Mouse (Mus musculus) stomach, embryonic 16.5 days (tissue): ENCODE measurements at regions not wholly inside any gene's neighbourhood (a gene's known extent, or its start where the extent isn't known, plus 50 kb on each side); places are given as distances from the start of the nearest gene placed in this dataset.

Source experiments
- ATAC-seq: fragments of 200-750 bp; cut with Nextera tagmentation; 2 replicates; pipeline ENCODE4 v1.8.0; 2017; ENCODE audit warnings: moderate number of reproducible peaks, moderate TSS enrichment; ENCODE audit not compliant: insufficient read depth, low FRiP score
- H3K27ac ChIP-seq: fragments of 300-500 bp; sonication (generic); 2 replicates; pipeline ENCODE4 v1.5.1; 2014; ENCODE audit warnings: low read length
- H3K27me3 ChIP-seq: fragments of 300-500 bp; sonication (generic); 2 replicates; pipeline ENCODE4 v1.6.1; 2014; ENCODE audit warnings: low read length, control low read depth, mixed read lengths; ENCODE audit not compliant: control insufficient read depth, insufficient read depth
- H3K36me3 ChIP-seq: fragments of 300-500 bp; sonication (generic); 2 replicates; pipeline ENCODE4 v1.6.1; 2014; ENCODE audit warnings: low read length; ENCODE audit not compliant: control insufficient read depth, insufficient read depth
- H3K4me1 ChIP-seq: fragments of 300-500 bp; sonication (generic); 2 replicates; pipeline ENCODE4 v1.6.1; 2014; ENCODE audit warnings: low read length, control low read depth, mixed read lengths; ENCODE audit not compliant: control insufficient read depth, insufficient read depth
- H3K4me2 ChIP-seq: fragments of 300-500 bp; sonication (generic); 2 replicates; pipeline ENCODE4 v1.6.1; 2014; ENCODE audit warnings: low read depth, low read length, mixed read lengths
- H3K4me3 ChIP-seq: fragments of 300-500 bp; sonication (generic); replicated peaks from 2 replicates; pipeline ENCODE4 v1.5.1; 2014; ENCODE audit warnings: mild to moderate bottlenecking, low read length
- H3K9ac ChIP-seq: fragments of 300-500 bp; sonication (generic); 2 replicates; pipeline ENCODE4 v1.6.1; 2014; ENCODE audit warnings: low read length
- H3K9me3 ChIP-seq: fragments of 300-500 bp; sonication (generic); replicated peaks from 2 replicates; pipeline ENCODE4 v1.6.1; 2016; ENCODE audit warnings: low read length, control low read depth; ENCODE audit not compliant: control insufficient read depth
- WGBS: fragments of 180-500 bp; shearing (Covaris S2); extraction: QIAGEN DNeasy Blood & Tissue Kit; methylation state at CpG from one replicate; pipeline ENCODE4 v1.1.7; 2014; 5-methylcytosine and 5-hydroxymethylcytosine counted together

GRCm38 (mm10) chr1:90268131-90268691 is 64.4 kb downstream of the Ackr3 start:
- no peaks in the 10 kb centered on the region for H3K36me3 ChIP-seq
- no peaks in the 10 kb centered on the region for H3K9me3 ChIP-seq
- H3K4me3 ChIP-seq: no peak overlapping the region
- H3K4me2 ChIP-seq: no peak overlapping the region
- no peak overlapping the region for H3K27ac ChIP-seq
- H3K9ac ChIP-seq: no peak overlapping the region
- H3K4me1 ChIP-seq: no peaks in the 10 kb centered on the region
- H3K27me3 ChIP-seq: no peaks in the 10 kb centered on the region
- ATAC-seq: no peak
- WGBS: 51% methylated on average over 17 of the region's 17 CpGs

GRCm38 (mm10) chr1:90268951-90269350 is 65.2 kb downstream of the Ackr3 start:
- no peak overlapping the region for H3K4me3 ChIP-seq
- no peak for ATAC-seq
- H3K27me3 ChIP-seq: no peaks in the 10 kb centered on the region
- no peaks in the 10 kb centered on the region for H3K36me3 ChIP-seq
- 66% methylated on average over 7 of the region's 7 CpGs for WGBS
- H3K27ac ChIP-seq: no peak overlapping the region
- no peak overlapping the region for H3K9ac ChIP-seq
- no peaks in the 10 kb centered on the region for H3K9me3 ChIP-seq
- no peak overlapping the region for H3K4me2 ChIP-seq
- no peaks in the 10 kb centered on the region for H3K4me1 ChIP-seq

- Histone ChIP-seq H3K27me3 (no peaks in the 10 kb centered on the region), H3K27ac (no peak overlapping the region), H3K4me1 (no peaks in the 10 kb centered on the region), H3K36me3 (no peaks in the 10 kb centered on the region), H3K9ac (no peak overlapping the region), H3K9me3 (no peaks in the 10 kb centered on the region), H3K4me2 (no peak overlapping the region), H3K4me3 (no peak overlapping the region)
- 29% methylated on average over 1 of the region's 1 CpGs for WGBS
- no peak for ATAC-seq
These were observed 66.1 kb downstream of the Ackr3 start for GRCm38 (mm10) chr1:90269836-90270235.

GRCm38 (mm10) chr1:90271326-90271725 is 67.5 kb downstream of the Ackr3 start:
- no peak overlapping the region for H3K27ac ChIP-seq
- no peak overlapping the region for H3K4me3 ChIP-seq
- WGBS: 81% methylated on average over 3 of the region's 3 CpGs
- H3K9me3 ChIP-seq: no peaks in the 10 kb centered on the region
- H3K27me3 ChIP-seq: no peaks in the 10 kb centered on the region
- no peak overlapping the region for H3K9ac ChIP-seq
- no peaks in the 10 kb centered on the region for H3K4me1 ChIP-seq
- H3K4me2 ChIP-seq: no peak overlapping the region
- no peaks in the 10 kb centered on the region for H3K36me3 ChIP-seq
- no peak for ATAC-seq

GRCm38 (mm10) chr1:90272411-90272810 is 68.6 kb downstream of the Ackr3 start:
- no peaks in the 10 kb centered on the region for H3K36me3 ChIP-seq
- H3K4me2 ChIP-seq: no peak overlapping the region
- H3K27ac ChIP-seq: no peak overlapping the region
- 95% methylated on average over 5 of the region's 5 CpGs for WGBS
- no peaks in the 10 kb centered on the region for H3K27me3 ChIP-seq
- no peak for ATAC-seq
- H3K4me1 ChIP-seq: no peaks in the 10 kb centered on the region
- H3K9ac ChIP-seq: no peak overlapping the region
- H3K9me3 ChIP-seq: no peaks in the 10 kb centered on the region
- no peak overlapping the region for H3K4me3 ChIP-seq

GRCm38 (mm10) chr1:90272830-90273628 is 69.2 kb downstream of the Ackr3 start:
- no peaks in the 10 kb centered on the region for H3K4me1 ChIP-seq
- 74% methylated on average over 19 of the region's 19 CpGs for WGBS
- no peak overlapping the region for H3K4me3 ChIP-seq
- no peak overlapping the region for H3K9ac ChIP-seq
- H3K4me2 ChIP-seq: no peak overlapping the region
- no peaks in the 10 kb centered on the region for H3K9me3 ChIP-seq
- no peaks in the 10 kb centered on the region for H3K27me3 ChIP-seq
- no peak for ATAC-seq
- H3K27ac ChIP-seq: no peak overlapping the region
- H3K36me3 ChIP-seq: no peaks in the 10 kb centered on the region

GRCm38 (mm10) chr1:90273629-90273928 is 69.8 kb downstream of the Ackr3 start:
- Histone ChIP-seq H3K36me3 (no peaks in the 10 kb centered on the region), H3K4me1 (no peaks in the 10 kb centered on the region)
- ATAC-seq: no peak

GRCm38 (mm10) chr1:90274968-90275651 is 71.3 kb downstream of the Ackr3 start:
- Histone ChIP-seq H3K9me3 (no peaks in the 10 kb centered on the region), H3K4me3 (no peak overlapping the region), H3K36me3 (no peaks in the 10 kb centered on the region), H3K4me2 (no peak overlapping the region), H3K4me1 (no peaks in the 10 kb centered on the region), H3K27me3 (no peaks in the 10 kb centered on the region), H3K27ac (no peak overlapping the region), H3K9ac (no peak overlapping the region)
- WGBS: 89% methylated on average over 9 of the region's 9 CpGs
- ATAC-seq: no peak

More at GRCm38 (mm10) chr1:90273629-90273928, 69.8 kb downstream of the Ackr3 start:
- Histone ChIP-seq H3K27ac (no peak overlapping the region), H3K4me2 (no peak overlapping the region), H3K9me3 (no peaks in the 10 kb centered on the region), H3K4me3 (no peak overlapping the region), H3K27me3 (no peaks in the 10 kb centered on the region), H3K9ac (no peak overlapping the region)

- H3K4me1 ChIP-seq: no peaks in the 10 kb centered on the region
- H3K27ac ChIP-seq: no peak overlapping the region
- H3K4me3 ChIP-seq: no peak overlapping the region
- no peak for ATAC-seq
- no peaks in the 10 kb centered on the region for H3K27me3 ChIP-seq
- H3K4me2 ChIP-seq: no peak overlapping the region
- 76% methylated on average over 16 of the region's 16 CpGs for WGBS
- no peaks in the 10 kb centered on the region for H3K9me3 ChIP-seq
- H3K9ac ChIP-seq: no peak overlapping the region
- H3K36me3 ChIP-seq: no peaks in the 10 kb centered on the region
These were observed 72.2 kb downstream of the Ackr3 start for GRCm38 (mm10) chr1:90275786-90276520.
